Mouse (Mus musculus) CD4-positive, CD25-positive, alpha-beta regulatory T cell, adult 4 months (primary cell): ENCODE data around the gene Pou2f3. TPM values are rescaled to one million over a fixed set of nuclear protein-coding genes. Genes with fewer than 3 reads are reported as not detected.

Experiments
- polyA plus RNA-seq, 2 experiments: library from polyadenylated mRNA; unstranded; fragments of 100-300 nt; shearing (Covaris generic); gene quantifications; one replicate each; pipeline ENCODE4 v1.2.1; 2017

The Pou2f3 gene
- polyA plus RNA-seq, 2 experiments from 2014 or later, result not detected

Other genes with a start within 250 kb of the Pou2f3 start
- 10 to 100 TPM; 17.8 to 28.2 TPM for gene Arhgef12, start 103.1 kb downstream of the Pou2f3 start, polyA plus RNA-seq
- gene Tmem136, start 93.8 kb downstream of the Pou2f3 start, polyA plus RNA-seq, result 1 to 10 TPM; 3.1 to 4.6 TPM
- under 1 TPM in 1 of 2 experiments, not detected in 1; 0.12 TPM for gene Oaf, start 29.5 kb upstream of the Pou2f3 start, polyA plus RNA-seq
- not detected for gene Trim29, start 100.5 kb upstream of the Pou2f3 start, polyA plus RNA-seq